Mouse (Mus musculus) lung, embryonic 16.5 days (tissue): ENCODE measurements at regions not wholly inside any gene's neighbourhood (a gene's known extent, or its start where the extent isn't known, plus 50 kb on each side); places are given as distances from the start of the nearest gene placed in this dataset.

Experiments used
- ATAC-seq: fragments of 200-750 bp; cut with Nextera tagmentation; 2 replicates; pipeline ENCODE4 v1.8.0; 2017; ENCODE audit warnings: low read depth, mild to moderate bottlenecking, moderate library complexity
- H3K27ac ChIP-seq: fragments of 300-500 bp; sonication (generic); 2 replicates; pipeline ENCODE4 v1.5.1; 2014; ENCODE audit warnings: mild to moderate bottlenecking, control low read depth, low read length
- H3K27me3 ChIP-seq: fragments of 300-500 bp; sonication (generic); 2 replicates; pipeline ENCODE4 v1.6.1; 2014; ENCODE audit warnings: low read depth, low read length, mixed read lengths; ENCODE audit not compliant: control insufficient read depth, insufficient read depth
- H3K36me3 ChIP-seq: fragments of 300-500 bp; sonication (generic); 2 replicates; pipeline ENCODE4 v1.6.1; 2014; ENCODE audit warnings: low read length; ENCODE audit not compliant: control insufficient read depth, insufficient read depth
- H3K4me1 ChIP-seq: fragments of 300-500 bp; sonication (generic); replicated peaks from 2 replicates; pipeline ENCODE4 v1.6.1; 2014; ENCODE audit warnings: low read length, mixed read lengths; ENCODE audit not compliant: control insufficient read depth, insufficient read depth
- H3K4me2 ChIP-seq: fragments of 300-500 bp; sonication (generic); 2 replicates; pipeline ENCODE4 v1.6.1; 2014; ENCODE audit warnings: low read depth, low read length, control low read depth
- H3K4me3 ChIP-seq: fragments of 300-500 bp; sonication (generic); 2 replicates; pipeline ENCODE4 v1.5.1; 2014; ENCODE audit warnings: mild to moderate bottlenecking, low read length, control low read depth
- H3K9ac ChIP-seq: fragments of 300-500 bp; sonication (generic); 2 replicates; pipeline ENCODE4 v1.6.1; 2014; ENCODE audit warnings: low read length, control low read depth
- H3K9me3 ChIP-seq: fragments of 300-500 bp; sonication (generic); 2 replicates; pipeline ENCODE4 v1.6.1; 2016; ENCODE audit warnings: low read length; ENCODE audit not compliant: control insufficient read depth
- WGBS: fragments of 180-500 bp; shearing (Covaris S2); extraction: QIAGEN DNeasy Blood & Tissue Kit; methylation state at CpG from one replicate; pipeline ENCODE4 v1.1.7; 2014; 5-methylcytosine and 5-hydroxymethylcytosine counted together

DNA sequence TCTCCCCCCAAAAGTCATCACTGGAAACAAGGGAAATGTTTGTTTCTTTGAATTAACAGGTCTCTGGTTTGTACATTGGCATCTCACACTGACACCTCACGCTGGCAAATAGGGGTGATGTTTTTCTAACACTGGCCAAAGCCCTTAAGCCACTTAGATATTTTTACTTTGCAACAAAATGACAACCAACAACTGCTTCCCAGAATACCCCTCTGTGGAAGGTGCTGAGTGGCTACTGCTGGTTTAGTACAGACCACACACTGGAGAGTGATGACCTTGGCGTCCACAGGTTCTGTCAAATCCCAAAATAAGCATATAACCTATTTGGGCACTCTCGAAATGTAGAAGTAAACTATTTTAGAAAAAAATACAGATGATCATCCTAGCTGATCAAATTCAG, 163.3 kb downstream of the Gm11361 start:
- 81% methylated on average over 3 of the region's 3 CpGs for WGBS
- no peaks in the 10 kb centered on the region for H3K27me3 ChIP-seq
- no peaks in the 10 kb centered on the region for H3K9me3 ChIP-seq
- no peak for ATAC-seq
- H3K4me2 ChIP-seq, result no peak overlapping the region
- no peaks in the 10 kb centered on the region for H3K36me3 ChIP-seq
- H3K4me1 ChIP-seq, result peaks cover 44% of the 10 kb centered on the region
- H3K27ac ChIP-seq, result no peak overlapping the region
- H3K9ac ChIP-seq, result no peak overlapping the region
- no peak overlapping the region for H3K4me3 ChIP-seq

DNA sequence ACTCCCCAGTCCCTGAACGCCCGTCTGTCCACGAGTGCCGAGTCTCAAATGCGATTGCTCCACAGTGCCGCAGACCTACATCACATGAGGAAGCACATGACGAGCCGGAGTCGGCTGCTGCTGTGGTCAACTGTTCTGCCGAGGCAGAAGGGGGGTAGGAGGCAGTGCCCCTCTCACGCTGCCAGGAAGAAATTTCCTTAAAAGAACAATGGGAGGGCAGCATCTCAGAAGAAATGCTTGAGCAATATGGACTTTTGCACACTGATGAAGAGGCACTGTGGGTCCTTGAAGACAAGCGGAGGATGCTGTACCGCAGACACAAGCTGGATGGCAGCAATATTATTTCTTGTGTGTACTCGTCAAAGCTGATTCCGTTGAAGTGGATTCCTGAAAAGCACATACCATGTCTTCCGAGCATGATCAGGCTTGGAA, 162.6 kb downstream of the Gm11361 start:
- Histone ChIP-seq H3K27ac (0 out of 2 replicates have a peak overlapping the region, but pooled peaks have one; percentile 12), H3K4me2 (peak overlapping the region; percentile 47), H3K27me3 (no peaks in the 10 kb centered on the region), H3K4me3 (peak overlapping the region; percentile 22; the same call in 1 of the 2 replicates), H3K9me3 (no peaks in the 10 kb centered on the region), H3K36me3 (no peaks in the 10 kb centered on the region), H3K9ac (no peak overlapping the region), H3K4me1 (peaks cover 43% of the 10 kb centered on the region)
- WGBS, result 47% methylated on average over 16 of the region's 16 CpGs
- no peak for ATAC-seq

DNA sequence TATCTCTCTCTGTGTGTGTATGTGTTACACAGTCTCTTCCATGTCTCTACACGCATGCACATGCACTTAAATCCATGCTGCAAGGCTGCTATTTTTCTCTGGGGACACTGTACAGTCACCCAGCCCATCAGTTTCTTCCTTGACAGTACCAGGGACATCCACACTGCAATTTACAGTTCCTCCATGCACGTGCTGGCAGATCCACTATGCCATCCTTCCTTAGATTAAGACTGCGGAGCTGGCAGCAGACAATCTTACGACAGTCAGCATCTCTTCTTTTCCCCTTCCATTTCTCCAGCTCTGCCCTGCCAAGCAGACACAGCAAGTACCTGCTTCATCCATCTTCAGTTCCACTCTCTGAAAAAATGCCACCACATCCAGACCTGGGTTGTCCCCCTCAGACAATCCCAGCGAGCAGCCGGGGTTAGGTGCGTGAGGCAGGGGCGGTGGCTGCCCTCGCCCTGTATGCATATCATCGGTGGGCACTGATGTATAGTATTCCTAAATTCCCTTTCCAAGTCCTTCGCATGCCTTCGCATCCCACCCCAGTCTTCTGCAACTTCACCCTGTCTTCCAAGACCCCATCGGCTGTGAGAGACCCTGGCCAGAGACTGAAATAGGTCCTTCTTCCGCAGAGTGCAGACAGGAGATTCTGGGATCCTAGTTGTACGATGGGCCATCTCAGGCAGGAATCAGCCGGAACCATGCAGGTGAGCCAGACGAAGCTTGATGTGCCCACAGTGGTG, 161.8 kb downstream of the Gm11361 start:
- 82% methylated on average over 17 of the region's 17 CpGs for WGBS
- ATAC-seq, result no peak
- peak overlapping the region; percentile 60 for H3K4me2 ChIP-seq
- no peaks in the 10 kb centered on the region for H3K27me3 ChIP-seq
- H3K4me1 ChIP-seq, result peaks cover 39% of the 10 kb centered on the region
- H3K36me3 ChIP-seq, result no peaks in the 10 kb centered on the region
- peak overlapping the region; percentile 57 for H3K9ac ChIP-seq
- H3K27ac ChIP-seq, result peak overlapping the region; percentile 98
- H3K4me3 ChIP-seq, result no peak overlapping the region
- H3K9me3 ChIP-seq, result no peaks in the 10 kb centered on the region

DNA sequence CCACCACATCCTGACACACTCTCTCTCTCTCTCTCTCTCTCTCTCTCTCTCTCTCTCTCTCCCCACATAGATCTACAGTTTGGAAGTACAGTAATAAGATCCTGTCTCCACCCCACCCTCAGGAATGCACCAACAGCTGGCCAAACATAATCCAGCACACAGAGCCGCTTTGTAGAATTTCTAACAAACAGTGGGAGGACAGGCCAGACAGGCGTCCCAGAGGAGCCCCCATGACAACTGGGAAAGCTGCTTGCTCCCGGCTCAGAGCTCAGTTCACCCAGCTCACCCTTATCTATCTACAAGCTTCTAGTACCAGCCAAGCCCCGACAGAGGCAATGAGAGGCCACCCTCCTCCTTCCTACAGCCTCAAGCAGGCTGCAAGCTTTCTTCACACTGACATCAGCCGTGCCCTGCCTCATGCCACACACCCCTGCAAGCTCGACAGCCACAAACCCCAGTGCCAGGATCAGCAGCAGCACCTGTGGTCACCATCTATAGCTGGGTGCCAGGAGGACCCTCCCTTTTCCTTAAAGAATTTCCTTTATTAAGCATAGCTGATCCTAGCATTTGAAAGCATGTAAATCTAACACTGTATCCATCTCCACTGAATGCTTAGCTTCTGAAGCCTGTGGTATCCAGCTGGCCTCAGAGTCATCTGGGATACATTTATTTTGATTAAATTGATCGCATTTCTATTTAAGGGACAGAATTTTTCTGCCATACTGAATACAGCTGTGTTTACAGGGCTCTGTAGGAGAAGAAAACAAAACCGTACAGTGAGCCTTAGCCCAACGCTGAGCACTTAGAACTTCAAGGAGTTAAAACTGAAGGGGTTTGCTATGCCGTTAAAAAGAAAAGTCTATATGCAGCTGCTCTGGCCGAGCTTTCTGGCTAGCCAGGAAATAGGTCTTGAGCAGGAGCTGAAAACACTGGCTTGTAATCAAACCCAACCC, 160.9 kb downstream of the Gm11361 start:
- WGBS, result 3% methylated on average over 11 of the region's 11 CpGs
- no peaks in the 10 kb centered on the region for H3K27me3 ChIP-seq
- peak overlapping the region; percentile 57 for H3K9ac ChIP-seq
- H3K4me2 ChIP-seq, result peak overlapping the region; percentile 60
- H3K27ac ChIP-seq, result peak overlapping the region; percentile 98
- ATAC-seq, result peak; percentile 95
- H3K4me1 ChIP-seq, result peaks cover 39% of the 10 kb centered on the region
- no peaks in the 10 kb centered on the region for H3K36me3 ChIP-seq
- H3K9me3 ChIP-seq, result no peaks in the 10 kb centered on the region
- H3K4me3 ChIP-seq, result peak overlapping the region; percentile 37

DNA sequence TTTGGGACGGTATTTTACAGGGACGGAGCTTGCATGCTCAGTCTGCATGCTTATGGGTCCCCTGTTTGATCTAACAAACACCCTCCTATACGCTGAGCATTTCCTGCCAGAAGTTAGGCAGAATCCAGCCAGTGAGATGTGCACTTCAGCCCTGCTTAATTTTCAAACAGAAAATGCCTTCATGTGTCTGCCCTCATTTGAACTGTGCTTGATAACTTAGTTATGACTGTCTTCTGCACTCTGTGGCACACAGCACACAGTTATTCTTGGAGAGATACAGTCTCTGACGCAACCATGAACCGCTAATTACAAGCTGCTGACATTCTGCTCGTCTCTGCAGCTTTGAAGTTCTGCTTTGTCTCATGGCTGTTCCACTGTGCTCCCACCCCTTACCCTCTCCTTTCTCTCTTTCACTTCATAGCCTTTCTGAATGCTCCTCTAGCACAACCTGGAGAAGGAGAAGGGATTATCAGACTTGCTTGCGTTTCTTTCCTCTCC, 160.2 kb downstream of the Gm11361 start:
- H3K4me2 ChIP-seq, result peak overlapping the region; percentile 60
- 3% methylated on average over 7 of the region's 7 CpGs for WGBS
- H3K4me1 ChIP-seq, result peaks cover 39% of the 10 kb centered on the region
- no peaks in the 10 kb centered on the region for H3K27me3 ChIP-seq
- H3K9ac ChIP-seq, result peak overlapping the region; percentile 57
- peak overlapping the region; percentile 37 for H3K4me3 ChIP-seq
- H3K9me3 ChIP-seq, result no peaks in the 10 kb centered on the region
- peak overlapping the region; percentile 98 for H3K27ac ChIP-seq
- ATAC-seq, result peak; percentile 83
- H3K36me3 ChIP-seq, result no peaks in the 10 kb centered on the region

DNA sequence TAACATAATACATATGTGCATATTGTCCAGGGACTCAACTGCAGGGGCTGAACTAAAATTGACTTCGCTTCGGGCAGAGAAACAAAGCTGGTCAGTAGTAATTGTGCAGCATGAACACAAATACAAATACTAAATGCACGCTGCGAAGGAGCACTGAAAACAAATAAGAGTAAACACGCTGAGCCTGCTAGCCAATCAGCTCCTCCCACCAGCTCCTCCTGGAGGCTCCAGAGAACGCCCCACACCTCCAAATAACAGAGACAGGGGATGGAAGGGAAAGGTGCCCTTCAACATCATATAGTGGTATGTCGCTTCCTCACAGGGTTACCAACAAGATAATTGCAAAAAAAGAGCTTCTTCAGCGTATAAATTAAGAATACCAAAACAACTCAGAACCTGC, 159.6 kb downstream of the Gm11361 start:
- Histone ChIP-seq H3K4me1 (peaks cover 39% of the 10 kb centered on the region), H3K9me3 (no peaks in the 10 kb centered on the region), H3K9ac (peak overlapping the region; percentile 57), H3K27me3 (no peaks in the 10 kb centered on the region), H3K4me2 (peak overlapping the region; percentile 60), H3K4me3 (peak overlapping the region; percentile 37), H3K36me3 (no peaks in the 10 kb centered on the region), H3K27ac (peak overlapping the region; percentile 98)
- 27% methylated on average over 8 of the region's 8 CpGs for WGBS
- no peak for ATAC-seq

DNA sequence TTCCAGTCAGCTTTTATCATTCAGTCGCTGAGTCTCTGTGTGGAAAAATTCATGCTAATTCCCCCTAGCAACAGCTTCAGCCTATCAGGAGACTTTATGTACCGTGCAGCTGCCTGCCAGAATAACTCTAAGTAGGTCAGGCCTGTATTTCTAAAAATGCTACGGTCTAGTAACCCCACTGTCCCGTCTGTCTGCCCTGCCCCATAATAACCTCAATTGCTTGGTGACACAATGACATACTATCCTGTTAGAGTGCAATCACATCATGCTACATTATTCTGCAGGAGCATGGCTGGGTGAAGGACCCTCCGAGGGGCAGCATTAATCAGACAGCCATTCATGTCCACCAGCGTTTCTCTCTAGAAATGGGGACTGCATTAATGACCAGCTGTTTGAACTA, 158.9 kb downstream of the Gm11361 start:
- peaks cover 39% of the 10 kb centered on the region for H3K4me1 ChIP-seq
- ATAC-seq, result 0 out of 2 replicates have a peak, but pooled peaks have one; percentile 6
- WGBS, result 11% methylated on average over 6 of the region's 6 CpGs

DNA sequence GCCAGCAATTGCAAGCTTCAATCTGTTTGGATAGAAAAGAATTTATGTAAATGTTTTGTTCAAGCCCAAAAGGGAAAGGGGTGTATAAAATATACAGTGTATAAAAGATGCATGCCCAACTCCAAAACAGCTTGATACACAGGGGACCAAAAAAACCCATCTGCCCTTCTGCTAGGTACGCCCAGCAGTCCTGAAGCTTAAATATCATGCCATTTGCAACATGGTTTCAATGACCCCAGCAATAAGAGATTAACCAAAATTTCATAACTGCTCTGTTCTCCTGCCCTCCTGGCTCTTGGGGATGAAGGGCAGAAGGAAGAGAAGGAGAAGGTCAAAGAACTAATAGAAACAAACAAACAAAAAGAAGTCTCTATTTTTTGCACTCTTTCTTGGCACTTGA, 158.4 kb downstream of the Gm11361 start:
- H3K4me2 ChIP-seq, result 0 out of 2 replicates have a peak overlapping the region, but pooled peaks have one; percentile 5
- H3K4me1 ChIP-seq, result peaks cover 39% of the 10 kb centered on the region
- WGBS, result 73% methylated on average over 1 of the region's 1 CpGs
- H3K27ac ChIP-seq, result peak overlapping the region; percentile 98
- no peaks in the 10 kb centered on the region for H3K9me3 ChIP-seq
- no peak overlapping the region for H3K4me3 ChIP-seq
- no peaks in the 10 kb centered on the region for H3K27me3 ChIP-seq
- no peak overlapping the region for H3K9ac ChIP-seq
- H3K36me3 ChIP-seq, result no peaks in the 10 kb centered on the region
- ATAC-seq, result no peak

More for the DNA sequence above, 158.9 kb downstream of the Gm11361 start:
- no peaks in the 10 kb centered on the region for H3K9me3 ChIP-seq
- H3K9ac ChIP-seq, result 0 out of 2 replicates have a peak overlapping the region, but pooled peaks have one; percentile 15
- no peak overlapping the region for H3K4me3 ChIP-seq
- no peaks in the 10 kb centered on the region for H3K36me3 ChIP-seq
- 0 out of 2 replicates have a peak overlapping the region, but pooled peaks have one; percentile 5 for H3K4me2 ChIP-seq
- H3K27ac ChIP-seq, result peak overlapping the region; percentile 98
- H3K27me3 ChIP-seq, result no peaks in the 10 kb centered on the region

DNA sequence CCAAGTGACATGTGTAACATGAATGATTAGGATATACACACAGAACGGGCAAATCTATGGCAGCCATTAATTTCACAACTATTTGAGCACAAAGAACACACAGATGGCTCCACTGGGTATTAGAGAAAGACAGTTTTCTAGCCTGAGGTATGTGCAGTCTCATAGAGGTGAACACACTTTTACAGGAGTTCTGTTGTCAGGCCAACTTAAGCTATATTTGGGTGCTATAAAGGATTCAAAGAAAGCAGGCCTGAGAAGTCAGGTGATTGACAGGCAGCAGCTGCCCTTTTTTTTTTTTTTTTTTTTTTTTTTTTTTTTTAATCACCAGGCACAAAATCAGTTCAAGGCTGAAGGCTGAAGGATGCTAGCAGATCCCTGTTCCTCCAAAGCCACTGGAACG, 153.0 kb downstream of the Gm11361 start:
- ATAC-seq, result no peak
- 61% methylated on average over 2 of the region's 2 CpGs for WGBS

More for the DNA sequence above, 153.0 kb downstream of the Gm11361 start:
- Histone ChIP-seq H3K27ac (no peak overlapping the region), H3K4me3 (no peak overlapping the region), H3K9ac (no peak overlapping the region), H3K4me1 (peaks cover 2% of the 10 kb centered on the region; the same call in 1 of the 2 replicates), H3K36me3 (no peaks in the 10 kb centered on the region), H3K4me2 (no peak overlapping the region), H3K27me3 (no peaks in the 10 kb centered on the region), H3K9me3 (no peaks in the 10 kb centered on the region)
